Mouse (Mus musculus): Measurements from ENCODE around the gene Osbpl10. TPM values are rescaled to one million over a fixed set of nuclear protein-coding genes. Genes with fewer than 3 reads are reported as not detected.
"Not testable (repeated sequence)": the region's sequence is repeated elsewhere in the genome, so short reads cannot be mapped to it uniquely, and the experiment has no call there.

Gene Osbpl10
- polyA plus RNA-seq, 1 experiment from 2014 or later = 2.6 TPM

DNA sequence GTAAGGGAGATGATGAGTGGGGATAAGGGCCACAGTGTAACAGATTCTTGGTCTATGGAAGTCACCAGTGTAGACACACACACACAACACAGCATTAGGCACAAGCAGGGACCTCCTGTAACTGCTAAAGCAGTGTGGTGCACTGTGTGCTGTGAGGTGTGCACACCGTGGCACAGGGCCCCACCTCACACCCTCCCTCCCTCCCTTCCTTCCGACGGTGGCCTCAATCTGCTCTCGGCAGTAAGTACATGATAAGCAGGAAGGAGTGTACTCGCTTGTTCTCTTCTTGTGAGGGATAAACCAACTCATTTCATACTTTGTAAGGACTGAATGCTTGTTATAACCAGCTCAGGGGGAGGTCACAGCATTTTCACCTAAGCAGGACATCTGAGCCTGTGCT, 270.8 kb downstream of the Osbpl10 start:
- 83% methylated on average over 5 of the region's 5 CpGs for WGBS
- Histone ChIP-seq H3K4me1 (ENCODE audit: control insufficient read depth, insufficient read depth, low read length) (no peaks in the 10 kb centered on the region), H3K27ac (ENCODE audit: low read depth, low read length) (no peak overlapping the region), H3K27me3 (ENCODE audit: control insufficient read depth, insufficient read depth, low read length) (no peaks in the 10 kb centered on the region), H3K4me3 (ENCODE audit: low read length) (no peak overlapping the region), H3K9ac (ENCODE audit: low read depth, low read length) (no peak overlapping the region), H3K36me3 (ENCODE audit: control insufficient read depth, insufficient read depth, low read length) (peaks cover 79% of the 10 kb centered on the region), H3K4me2 (replicated peaks; ENCODE audit: low read depth, low read length) (no peak overlapping the region), H3K9me3 (ENCODE audit: control insufficient read depth, low read length) (no peaks in the 10 kb centered on the region)
- ATAC-seq (ENCODE audit: low FRiP score, low TSS enrichment) = no peak

DNA sequence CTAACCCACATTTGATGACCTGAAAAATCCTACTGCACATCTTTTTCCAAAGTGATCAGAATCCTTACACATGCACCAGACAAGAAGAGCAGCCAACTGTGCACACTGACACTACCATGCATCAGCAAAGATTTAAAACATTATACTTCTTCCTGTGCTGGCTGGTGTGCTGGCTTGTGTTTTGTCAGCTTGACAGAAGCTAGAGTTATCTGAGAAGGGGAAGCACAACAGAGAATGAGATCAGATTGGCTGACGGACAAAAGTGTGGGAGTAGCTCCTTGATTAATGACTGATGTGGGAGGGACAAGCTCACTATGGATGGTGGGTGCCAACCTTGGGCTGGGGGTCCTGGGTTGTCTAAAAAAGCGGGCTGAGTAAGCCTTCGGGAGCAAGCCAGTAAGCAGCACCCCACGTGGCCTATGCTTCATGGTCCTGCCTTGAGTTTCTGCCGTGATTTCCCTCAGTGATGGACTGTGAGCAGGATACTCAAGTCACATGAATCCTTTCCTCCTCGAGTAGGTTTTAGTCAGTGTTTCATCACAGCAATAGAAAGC, 279.4 kb downstream of the Osbpl10 start:
- H3K4me3 ChIP-seq (ENCODE audit: low read length) = no peak overlapping the region
- ATAC-seq (ENCODE audit: low FRiP score, low TSS enrichment) = peak; percentile 87
- peaks cover 3% of the 10 kb centered on the region; the same call in 1 of the 2 replicates for H3K4me1 ChIP-seq (ENCODE audit: control insufficient read depth, insufficient read depth, low read length)
- 33% methylated on average over 6 of the region's 6 CpGs for WGBS
- no peak overlapping the region for H3K4me2 ChIP-seq (replicated peaks; ENCODE audit: low read depth, low read length)
- H3K27me3 ChIP-seq (ENCODE audit: control insufficient read depth, insufficient read depth, low read length) = no peaks in the 10 kb centered on the region
- no peaks in the 10 kb centered on the region for H3K9me3 ChIP-seq (ENCODE audit: control insufficient read depth, low read length)
- no peak overlapping the region for H3K9ac ChIP-seq (ENCODE audit: low read depth, low read length)
- H3K36me3 ChIP-seq (ENCODE audit: control insufficient read depth, insufficient read depth, low read length) = peaks cover 42% of the 10 kb centered on the region
- H3K27ac ChIP-seq (ENCODE audit: low read depth, low read length) = no peak overlapping the region

DNA sequence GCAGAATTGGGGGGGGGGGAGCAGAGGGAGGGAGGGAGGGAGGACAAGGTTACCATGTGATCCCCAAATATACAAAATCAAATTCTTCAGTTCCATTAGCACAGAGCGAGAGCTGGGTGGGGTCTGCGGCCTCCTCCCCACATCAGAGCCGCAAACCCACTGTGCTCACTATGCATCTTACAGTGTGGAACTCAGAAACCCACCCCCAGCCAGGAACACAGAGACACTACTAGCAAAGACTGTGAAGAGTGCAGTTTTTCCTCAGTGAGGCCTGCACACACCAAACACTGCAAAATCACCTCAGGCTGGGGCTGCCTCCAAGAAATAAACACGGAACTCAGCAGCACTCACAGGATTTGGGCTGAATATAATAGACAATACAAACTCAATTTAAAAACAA, 281.5 kb downstream of the Osbpl10 start:
- Histone ChIP-seq H3K36me3 (ENCODE audit: control insufficient read depth, insufficient read depth, low read length) (peaks cover 32% of the 10 kb centered on the region), H3K4me2 (replicated peaks; ENCODE audit: low read depth, low read length) (no peak overlapping the region)

DNA sequence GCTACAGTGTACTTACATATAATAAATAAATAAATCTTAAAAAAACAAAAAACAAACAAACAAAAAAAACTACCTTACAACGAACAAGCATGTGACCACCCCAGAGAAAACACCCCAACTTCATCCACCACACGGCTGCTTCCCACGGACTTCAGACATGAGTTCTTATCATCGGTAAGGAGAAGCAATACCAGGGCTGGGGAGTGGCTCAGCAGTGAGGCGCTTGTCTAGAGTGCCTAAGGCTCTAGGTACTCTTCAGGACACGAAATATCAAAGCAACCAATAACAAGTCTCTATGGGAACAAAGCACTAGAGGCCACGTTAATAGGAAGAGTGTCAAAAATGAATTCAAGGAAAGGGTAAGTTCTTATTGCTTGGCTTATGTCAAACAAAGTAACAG, 282.1 kb downstream of the Osbpl10 start:
- Histone ChIP-seq H3K36me3 (ENCODE audit: control insufficient read depth, insufficient read depth, low read length) (peaks cover 32% of the 10 kb centered on the region), H3K27me3 (ENCODE audit: control insufficient read depth, insufficient read depth, low read length) (no peaks in the 10 kb centered on the region), H3K9me3 (ENCODE audit: control insufficient read depth, low read length) (no peaks in the 10 kb centered on the region), H3K4me3 (ENCODE audit: low read length) (no peak overlapping the region), H3K27ac (ENCODE audit: low read depth, low read length) (no peak overlapping the region), H3K4me1 (ENCODE audit: control insufficient read depth, insufficient read depth, low read length) (peaks cover 3% of the 10 kb centered on the region; the same call in 1 of the 2 replicates), H3K9ac (ENCODE audit: low read depth, low read length) (no peak overlapping the region), H3K4me2 (replicated peaks; ENCODE audit: low read depth, low read length) (no peak overlapping the region)
- no peak for ATAC-seq (ENCODE audit: low FRiP score, low TSS enrichment)
- 93% methylated on average over 7 of the region's 7 CpGs for WGBS

More for the DNA sequence above, 281.5 kb downstream of the Osbpl10 start:
- H3K27ac ChIP-seq (ENCODE audit: low read depth, low read length) = no peak overlapping the region
- H3K9me3 ChIP-seq (ENCODE audit: control insufficient read depth, low read length) = no peaks in the 10 kb centered on the region
- no peak overlapping the region for H3K9ac ChIP-seq (ENCODE audit: low read depth, low read length)
- no peaks in the 10 kb centered on the region for H3K27me3 ChIP-seq (ENCODE audit: control insufficient read depth, insufficient read depth, low read length)
- H3K4me3 ChIP-seq (ENCODE audit: low read length) = no peak overlapping the region
- H3K4me1 ChIP-seq (ENCODE audit: control insufficient read depth, insufficient read depth, low read length) = peaks cover 3% of the 10 kb centered on the region; the same call in 1 of the 2 replicates
- WGBS = 96% methylated on average over 4 of the region's 4 CpGs
- ATAC-seq (ENCODE audit: low FRiP score, low TSS enrichment) = no peak

GRCm38 (mm10) chr9:115261456-115261855, 283.1 kb downstream of the Osbpl10 start:
- WGBS = 79% methylated on average over 8 of the region's 8 CpGs

DNA sequence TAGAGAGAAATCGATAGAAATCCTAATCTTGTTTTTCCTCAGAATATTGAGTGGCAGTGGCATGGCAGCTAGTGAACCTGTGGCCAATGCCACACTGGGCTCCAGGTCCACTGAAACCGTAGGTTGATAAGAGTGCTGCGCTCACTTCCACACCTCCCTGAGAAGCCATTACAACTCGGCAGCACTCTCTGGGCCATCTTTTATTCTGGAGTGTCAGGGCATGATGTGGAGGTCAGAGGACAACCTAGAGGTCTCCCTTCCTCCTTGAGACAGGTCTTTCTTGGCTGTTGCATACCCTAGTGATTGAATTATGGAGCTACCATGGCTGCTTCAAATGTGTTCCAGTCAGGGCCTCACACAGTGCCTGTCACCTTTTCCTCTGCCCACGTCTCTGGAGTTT, 283.5 kb downstream of the Osbpl10 start:
- Histone ChIP-seq H3K4me1 (ENCODE audit: control insufficient read depth, insufficient read depth, low read length) (peaks cover 3% of the 10 kb centered on the region; the same call in 1 of the 2 replicates), H3K36me3 (ENCODE audit: control insufficient read depth, insufficient read depth, low read length) (peaks cover 27% of the 10 kb centered on the region), H3K9me3 (ENCODE audit: control insufficient read depth, low read length) (no peaks in the 10 kb centered on the region), H3K27me3 (ENCODE audit: control insufficient read depth, insufficient read depth, low read length) (no peaks in the 10 kb centered on the region), H3K4me3 (ENCODE audit: low read length) (no peak overlapping the region), H3K4me2 (replicated peaks; ENCODE audit: low read depth, low read length) (no peak overlapping the region), H3K9ac (ENCODE audit: low read depth, low read length) (no peak overlapping the region), H3K27ac (ENCODE audit: low read depth, low read length) (no peak overlapping the region)
- ATAC-seq (ENCODE audit: low FRiP score, low TSS enrichment) = no peak
- WGBS = 55% methylated on average over 5 of the region's 5 CpGs

More at GRCm38 (mm10) chr9:115261456-115261855, 283.1 kb downstream of the Osbpl10 start:
- Histone ChIP-seq H3K27me3 (ENCODE audit: control insufficient read depth, insufficient read depth, low read length) (no peaks in the 10 kb centered on the region), H3K9ac (ENCODE audit: low read depth, low read length) (no peak overlapping the region), H3K9me3 (ENCODE audit: control insufficient read depth, low read length) (no peaks in the 10 kb centered on the region), H3K4me3 (ENCODE audit: low read length) (no peak overlapping the region), H3K4me2 (replicated peaks; ENCODE audit: low read depth, low read length) (no peak overlapping the region), H3K27ac (ENCODE audit: low read depth, low read length) (no peak overlapping the region), H3K36me3 (ENCODE audit: control insufficient read depth, insufficient read depth, low read length) (peaks cover 31% of the 10 kb centered on the region), H3K4me1 (ENCODE audit: control insufficient read depth, insufficient read depth, low read length) (peaks cover 3% of the 10 kb centered on the region; the same call in 1 of the 2 replicates)
- no peak for ATAC-seq (ENCODE audit: low FRiP score, low TSS enrichment)

- Histone ChIP-seq H3K4me3 (ENCODE audit: low read length) (no peak overlapping the region), H3K4me2 (replicated peaks; ENCODE audit: low read depth, low read length) (no peak overlapping the region), H3K9ac (ENCODE audit: low read depth, low read length) (no peak overlapping the region), H3K27me3 (ENCODE audit: control insufficient read depth, insufficient read depth, low read length) (no peaks in the 10 kb centered on the region), H3K36me3 (ENCODE audit: control insufficient read depth, insufficient read depth, low read length) (peaks cover 25% of the 10 kb centered on the region), H3K4me1 (ENCODE audit: control insufficient read depth, insufficient read depth, low read length) (no peaks in the 10 kb centered on the region), H3K9me3 (ENCODE audit: control insufficient read depth, low read length) (no peaks in the 10 kb centered on the region), H3K27ac (ENCODE audit: low read depth, low read length) (no peak overlapping the region)
- WGBS = 91% methylated on average over 3 of the region's 3 CpGs
- ATAC-seq (ENCODE audit: low FRiP score, low TSS enrichment) = no peak
These were observed 293.2 kb downstream of the Osbpl10 start for GRCm38 (mm10) chr9:115271556-115271955.

DNA sequence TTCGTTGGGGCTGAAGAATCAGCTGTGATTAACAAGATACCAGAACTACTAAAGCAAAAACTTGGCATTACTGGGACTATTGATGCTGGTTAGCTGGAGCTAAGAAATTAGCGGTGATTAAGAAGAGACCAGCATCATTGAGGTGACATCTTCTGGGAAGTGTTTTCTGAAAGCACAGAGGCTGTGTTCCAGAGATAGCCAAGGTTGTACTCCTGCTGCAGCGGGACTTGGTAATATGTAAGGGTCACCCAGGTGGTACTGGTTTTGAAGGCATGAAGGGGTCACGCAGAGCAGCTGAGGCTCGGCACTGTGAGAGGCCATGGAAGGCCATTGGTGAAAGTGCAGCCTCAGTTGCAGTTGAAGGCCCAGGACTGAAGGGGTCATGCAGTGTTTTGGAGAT, 294.1 kb downstream of the Osbpl10 start:
- not testable (repeated sequence) for H3K4me2 ChIP-seq (replicated peaks; ENCODE audit: low read depth, low read length); H3K27me3 ChIP-seq (ENCODE audit: control insufficient read depth, insufficient read depth, low read length); H3K27ac ChIP-seq (ENCODE audit: low read depth, low read length); H3K4me3 ChIP-seq (ENCODE audit: low read length); H3K4me1 ChIP-seq (ENCODE audit: control insufficient read depth, insufficient read depth, low read length); ATAC-seq (ENCODE audit: low FRiP score, low TSS enrichment); H3K9me3 ChIP-seq (ENCODE audit: control insufficient read depth, low read length); H3K9ac ChIP-seq (ENCODE audit: low read depth, low read length)
- H3K36me3 ChIP-seq (ENCODE audit: control insufficient read depth, insufficient read depth, low read length) = peaks cover 27% of the 10 kb centered on the region
- WGBS = 98% methylated on average over 2 of the region's 5 CpGs

DNA sequence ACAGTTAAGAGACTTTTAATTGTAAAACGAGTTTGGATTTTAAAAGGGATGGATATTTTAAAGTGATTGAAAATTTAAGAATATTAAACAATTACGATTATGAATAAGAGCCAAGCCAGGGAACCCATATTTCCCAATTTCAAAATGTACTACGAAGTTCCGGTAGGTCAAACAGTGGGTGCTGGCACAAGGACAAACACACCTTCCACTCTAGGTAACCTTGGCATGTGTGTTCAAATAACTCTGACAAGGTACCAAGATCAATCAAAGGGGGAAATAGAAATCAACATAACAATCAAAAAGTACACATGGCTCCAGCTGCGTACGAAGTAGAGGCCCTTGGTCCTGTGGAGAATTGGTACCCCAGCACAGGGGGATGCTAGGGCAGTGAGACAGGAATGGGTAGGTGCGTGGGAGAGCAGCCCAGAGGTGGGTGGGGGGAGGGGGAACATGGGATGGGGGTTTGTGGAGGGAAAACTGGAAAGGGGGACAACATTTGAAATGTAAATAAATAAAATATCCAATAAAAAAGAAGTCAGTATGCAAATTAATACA, 294.8 kb downstream of the Osbpl10 start:
- Histone ChIP-seq H3K36me3 (ENCODE audit: control insufficient read depth, insufficient read depth, low read length) (peaks cover 28% of the 10 kb centered on the region), H3K9me3 (ENCODE audit: control insufficient read depth, low read length) (no peaks in the 10 kb centered on the region), H3K27ac (ENCODE audit: low read depth, low read length) (no peak overlapping the region), H3K4me3 (ENCODE audit: low read length) (no peak overlapping the region), H3K27me3 (ENCODE audit: control insufficient read depth, insufficient read depth, low read length) (no peaks in the 10 kb centered on the region), H3K4me2 (replicated peaks; ENCODE audit: low read depth, low read length) (no peak overlapping the region), H3K9ac (ENCODE audit: low read depth, low read length) (no peak overlapping the region), H3K4me1 (ENCODE audit: control insufficient read depth, insufficient read depth, low read length) (no peaks in the 10 kb centered on the region)
- 93% methylated on average over 7 of the region's 7 CpGs for WGBS
- no peak for ATAC-seq (ENCODE audit: low FRiP score, low TSS enrichment)

Measured in kidney, embryonic 14.5 days (tissue).